Mouse (Mus musculus): Measurements from ENCODE around the gene Frmd5. TPM values are rescaled to one million over a fixed set of nuclear protein-coding genes. Genes with fewer than 3 reads are reported as not detected.

Gene Frmd5
- polyA plus RNA-seq, 1 experiment from 2014 or later = 14.7 TPM

- Histone ChIP-seq H3K36me3 (ENCODE audit: control insufficient read depth, insufficient read depth, low read length) (no peaks in the 10 kb centered on the region), H3K4me2 (ENCODE audit: low read depth) (no peak overlapping the region), H3K4me1 (ENCODE audit: control insufficient read depth, insufficient read depth, low read length) (no peaks in the 10 kb centered on the region), H3K4me3 (ENCODE audit: low read depth, low read length) (no peak overlapping the region), H3K27ac (ENCODE audit: low read depth, low read length) (no peak overlapping the region), H3K27me3 (ENCODE audit: control insufficient read depth, insufficient read depth, low read length) (no peaks in the 10 kb centered on the region), H3K9me3 (ENCODE audit: control insufficient read depth, low read length) (no peaks in the 10 kb centered on the region), H3K9ac (ENCODE audit: low read length) (no peak overlapping the region)
- WGBS = 82% methylated on average over 8 of the region's 8 CpGs
- no peak for ATAC-seq (ENCODE audit: insufficient read depth, low FRiP score, low TSS enrichment)
- DNase-seq (ENCODE audit: low spot score) = no peak
These were observed 83.1 kb downstream of the Frmd5 start for GRCm38 (mm10) chr2:121723796-121724195.

- Histone ChIP-seq H3K36me3 (ENCODE audit: control insufficient read depth, insufficient read depth, low read length) (no peaks in the 10 kb centered on the region), H3K4me3 (ENCODE audit: low read depth, low read length) (no peak overlapping the region), H3K4me2 (ENCODE audit: low read depth) (no peak overlapping the region), H3K4me1 (ENCODE audit: control insufficient read depth, insufficient read depth, low read length) (no peaks in the 10 kb centered on the region), H3K9ac (ENCODE audit: low read length) (no peak overlapping the region), H3K27ac (ENCODE audit: low read depth, low read length) (no peak overlapping the region), H3K27me3 (ENCODE audit: control insufficient read depth, insufficient read depth, low read length) (no peaks in the 10 kb centered on the region), H3K9me3 (ENCODE audit: control insufficient read depth, low read length) (no peaks in the 10 kb centered on the region)
- DNase-seq (ENCODE audit: low spot score) (no peak), ATAC-seq (ENCODE audit: insufficient read depth, low FRiP score, low TSS enrichment) (no peak)
- 84% methylated on average over 6 of the region's 6 CpGs for WGBS
These were observed 87.9 kb downstream of the Frmd5 start for GRCm38 (mm10) chr2:121719000-121719399.

GRCm38 (mm10) chr2:121717133-121717532 is 89.8 kb downstream of the Frmd5 start:
- Histone ChIP-seq H3K27me3 (ENCODE audit: control insufficient read depth, insufficient read depth, low read length) (no peaks in the 10 kb centered on the region), H3K4me1 (ENCODE audit: control insufficient read depth, insufficient read depth, low read length) (no peaks in the 10 kb centered on the region), H3K4me2 (ENCODE audit: low read depth) (no peak overlapping the region), H3K27ac (ENCODE audit: low read depth, low read length) (no peak overlapping the region), H3K9me3 (ENCODE audit: control insufficient read depth, low read length) (no peaks in the 10 kb centered on the region), H3K36me3 (ENCODE audit: control insufficient read depth, insufficient read depth, low read length) (no peaks in the 10 kb centered on the region), H3K4me3 (ENCODE audit: low read depth, low read length) (no peak overlapping the region), H3K9ac (ENCODE audit: low read length) (no peak overlapping the region)
- DNase-seq (ENCODE audit: low spot score) = no peak
- WGBS = 75% methylated on average over 3 of the region's 3 CpGs
- ATAC-seq (ENCODE audit: insufficient read depth, low FRiP score, low TSS enrichment) = no peak

- Histone ChIP-seq H3K27me3 (ENCODE audit: control insufficient read depth, insufficient read depth, low read length) (no peaks in the 10 kb centered on the region), H3K4me1 (ENCODE audit: control insufficient read depth, insufficient read depth, low read length) (no peaks in the 10 kb centered on the region), H3K4me3 (ENCODE audit: low read depth, low read length) (no peak overlapping the region), H3K4me2 (ENCODE audit: low read depth) (no peak overlapping the region), H3K9ac (ENCODE audit: low read length) (no peak overlapping the region), H3K9me3 (ENCODE audit: control insufficient read depth, low read length) (no peaks in the 10 kb centered on the region), H3K27ac (ENCODE audit: low read depth, low read length) (no peak overlapping the region), H3K36me3 (ENCODE audit: control insufficient read depth, insufficient read depth, low read length) (no peaks in the 10 kb centered on the region)
- DNase-seq (ENCODE audit: low spot score) (no peak), ATAC-seq (ENCODE audit: insufficient read depth, low FRiP score, low TSS enrichment) (no peak)
- WGBS = 86% methylated on average over 4 of the region's 4 CpGs
These were observed 93.3 kb downstream of the Frmd5 start for GRCm38 (mm10) chr2:121713567-121713966.

GRCm38 (mm10) chr2:121711748-121712384 is 95.0 kb downstream of the Frmd5 start:
- 30% methylated on average over 9 of the region's 9 CpGs for WGBS
- H3K36me3 ChIP-seq (ENCODE audit: control insufficient read depth, insufficient read depth, low read length) = no peaks in the 10 kb centered on the region
- H3K9me3 ChIP-seq (ENCODE audit: control insufficient read depth, low read length) = no peaks in the 10 kb centered on the region
- H3K27ac ChIP-seq (ENCODE audit: low read depth, low read length) = no peak overlapping the region
- no peak overlapping the region for H3K4me2 ChIP-seq (ENCODE audit: low read depth)
- no peaks in the 10 kb centered on the region for H3K4me1 ChIP-seq (ENCODE audit: control insufficient read depth, insufficient read depth, low read length)
- DNase-seq (ENCODE audit: low spot score) (no peak), ATAC-seq (ENCODE audit: insufficient read depth, low FRiP score, low TSS enrichment) (no peak)
- H3K4me3 ChIP-seq (ENCODE audit: low read depth, low read length) = no peak overlapping the region
- no peaks in the 10 kb centered on the region for H3K27me3 ChIP-seq (ENCODE audit: control insufficient read depth, insufficient read depth, low read length)
- H3K9ac ChIP-seq (ENCODE audit: low read length) = no peak overlapping the region

- WGBS = 86% methylated on average over 4 of the region's 4 CpGs
- Histone ChIP-seq H3K36me3 (ENCODE audit: control insufficient read depth, insufficient read depth, low read length) (no peaks in the 10 kb centered on the region), H3K4me1 (ENCODE audit: control insufficient read depth, insufficient read depth, low read length) (no peaks in the 10 kb centered on the region), H3K9ac (ENCODE audit: low read length) (no peak overlapping the region), H3K4me2 (ENCODE audit: low read depth) (no peak overlapping the region), H3K9me3 (ENCODE audit: control insufficient read depth, low read length) (no peaks in the 10 kb centered on the region), H3K27me3 (ENCODE audit: control insufficient read depth, insufficient read depth, low read length) (no peaks in the 10 kb centered on the region), H3K4me3 (ENCODE audit: low read depth, low read length) (no peak overlapping the region), H3K27ac (ENCODE audit: low read depth, low read length) (no peak overlapping the region)
- DNase-seq (ENCODE audit: low spot score) = no peak
- no peak for ATAC-seq (ENCODE audit: insufficient read depth, low FRiP score, low TSS enrichment)
These were observed 97.8 kb downstream of the Frmd5 start for GRCm38 (mm10) chr2:121709096-121709495.

GRCm38 (mm10) chr2:121707461-121707860 is 99.4 kb downstream of the Frmd5 start:
- no peak overlapping the region for H3K4me2 ChIP-seq (ENCODE audit: low read depth)
- no peaks in the 10 kb centered on the region for H3K4me1 ChIP-seq (ENCODE audit: control insufficient read depth, insufficient read depth, low read length)
- no peaks in the 10 kb centered on the region for H3K9me3 ChIP-seq (ENCODE audit: control insufficient read depth, low read length)
- no peaks in the 10 kb centered on the region for H3K27me3 ChIP-seq (ENCODE audit: control insufficient read depth, insufficient read depth, low read length)
- no peak overlapping the region for H3K27ac ChIP-seq (ENCODE audit: low read depth, low read length)
- no peak overlapping the region for H3K9ac ChIP-seq (ENCODE audit: low read length)
- no peak for DNase-seq (ENCODE audit: low spot score)
- WGBS = 86% methylated on average over 5 of the region's 5 CpGs
- no peak overlapping the region for H3K4me3 ChIP-seq (ENCODE audit: low read depth, low read length)
- H3K36me3 ChIP-seq (ENCODE audit: control insufficient read depth, insufficient read depth, low read length) = no peaks in the 10 kb centered on the region
- no peak for ATAC-seq (ENCODE audit: insufficient read depth, low FRiP score, low TSS enrichment)

- no peak for DNase-seq (ENCODE audit: low spot score)
- Histone ChIP-seq H3K4me1 (ENCODE audit: control insufficient read depth, insufficient read depth, low read length) (no peaks in the 10 kb centered on the region), H3K27ac (ENCODE audit: low read depth, low read length) (no peak overlapping the region), H3K9ac (ENCODE audit: low read length) (no peak overlapping the region), H3K4me3 (ENCODE audit: low read depth, low read length) (no peak overlapping the region), H3K9me3 (ENCODE audit: control insufficient read depth, low read length) (no peaks in the 10 kb centered on the region), H3K27me3 (ENCODE audit: control insufficient read depth, insufficient read depth, low read length) (no peaks in the 10 kb centered on the region), H3K4me2 (ENCODE audit: low read depth) (no peak overlapping the region), H3K36me3 (ENCODE audit: control insufficient read depth, insufficient read depth, low read length) (no peaks in the 10 kb centered on the region)
- WGBS = 63% methylated on average over 2 of the region's 2 CpGs
- ATAC-seq (ENCODE audit: insufficient read depth, low FRiP score, low TSS enrichment) = no peak
These were observed 101.1 kb downstream of the Frmd5 start for GRCm38 (mm10) chr2:121705756-121706155.

GRCm38 (mm10) chr2:121699331-121699730 is 107.6 kb downstream of the Frmd5 start:
- no peaks in the 10 kb centered on the region for H3K27me3 ChIP-seq (ENCODE audit: control insufficient read depth, insufficient read depth, low read length)
- WGBS = 33% methylated on average over 6 of the region's 6 CpGs
- ATAC-seq (ENCODE audit: insufficient read depth, low FRiP score, low TSS enrichment) (no peak), DNase-seq (ENCODE audit: low spot score) (no peak)
- H3K9me3 ChIP-seq (ENCODE audit: control insufficient read depth, low read length) = no peaks in the 10 kb centered on the region
- H3K4me3 ChIP-seq (ENCODE audit: low read depth, low read length) = no peak overlapping the region
- no peak overlapping the region for H3K4me2 ChIP-seq (ENCODE audit: low read depth)
- no peaks in the 10 kb centered on the region for H3K4me1 ChIP-seq (ENCODE audit: control insufficient read depth, insufficient read depth, low read length)
- no peak overlapping the region for H3K9ac ChIP-seq (ENCODE audit: low read length)
- no peak overlapping the region for H3K27ac ChIP-seq (ENCODE audit: low read depth, low read length)
- H3K36me3 ChIP-seq (ENCODE audit: control insufficient read depth, insufficient read depth, low read length) = no peaks in the 10 kb centered on the region
